Mouse (Mus musculus): ENCODE data around the gene Dnajc11. TPM values are rescaled to one million over a fixed set of nuclear protein-coding genes. Genes with fewer than 3 reads are reported as not detected.
A peak's percentile ranks its signal among the peaks of the same experiment; 100 is the strongest.

Dnajc11 gene
- polyA plus RNA-seq, 1 experiment from 2014 or later, result 73.2 TPM

- Histone ChIP-seq H3K9ac (peak overlapping the region; percentile 93), H3K36me3 (peaks cover 11% of the 10 kb centered on the region), H3K9me3 (no peaks in the 10 kb centered on the region), H3K4me3 (replicated peaks) (peak overlapping the region; percentile 86), H3K27me3 (replicated peaks) (no peaks in the 10 kb centered on the region), H3K27ac (peak overlapping the region; percentile 82), H3K4me2 (replicated peaks) (peak overlapping the region; percentile 88), H3K4me1 (replicated peaks) (peaks cover 23% of the 10 kb centered on the region)
- 0 out of 2 replicates have a peak, but pooled peaks have one; percentile 3 for ATAC-seq
- WGBS, result 2% methylated on average over 61 of the region's 61 CpGs
These were observed 61.0 kb downstream of the Dnajc11 start for GRCm38 (mm10) chr4:151994228-151995171.

- ATAC-seq, result peak; percentile 42
- Histone ChIP-seq H3K4me2 (replicated peaks) (peak overlapping the region; percentile 88), H3K4me3 (replicated peaks) (peak overlapping the region; percentile 86), H3K27ac (peak overlapping the region; percentile 82), H3K9me3 (no peaks in the 10 kb centered on the region), H3K4me1 (replicated peaks) (peaks cover 23% of the 10 kb centered on the region), H3K27me3 (replicated peaks) (no peaks in the 10 kb centered on the region), H3K9ac (peak overlapping the region; percentile 93), H3K36me3 (peaks cover 11% of the 10 kb centered on the region)
- WGBS, result under 1% methylated on average over 68 of the region's 111 CpGs
These were observed 62.1 kb downstream of the Dnajc11 start for GRCm38 (mm10) chr4:151995371-151996172.

- H3K36me3 ChIP-seq, result peaks cover 7% of the 10 kb centered on the region
- H3K27me3 ChIP-seq (replicated peaks), result no peaks in the 10 kb centered on the region
- peak within 1 kb of the TSS; percentile 88 for H3K4me2 ChIP-seq (replicated peaks)
- H3K4me1 ChIP-seq (replicated peaks), result peaks cover 23% of the 10 kb centered on the region
- H3K4me3 ChIP-seq (replicated peaks), result peak within 1 kb of the TSS; percentile 86
- peak within 1 kb of the TSS; percentile 90 for H3K27ac ChIP-seq
- WGBS, result under 1% methylated on average over 94 of the region's 94 CpGs
- peak; percentile 97 for ATAC-seq
- H3K9me3 ChIP-seq, result no peaks in the 10 kb centered on the region
- peak within 1 kb of the TSS; percentile 93 for H3K9ac ChIP-seq
These were observed 62.9 kb downstream of the Dnajc11 start, which contains the start of gene Phf13 for GRCm38 (mm10) chr4:151996173-151996950. Gene Phf13 (minus strand): TSS chr4:151996258.

GRCm38 (mm10) chr4:151996951-151997222, 63.4 kb downstream of the Dnajc11 start:
- Histone ChIP-seq H3K27me3 (replicated peaks) (no peaks in the 10 kb centered on the region), H3K36me3 (peaks cover 2% of the 10 kb centered on the region; the same call in 1 of the 2 replicates), H3K4me2 (replicated peaks) (peak overlapping the region; percentile 67), H3K4me3 (replicated peaks) (peak overlapping the region; percentile 86), H3K4me1 (replicated peaks) (peaks cover 23% of the 10 kb centered on the region), H3K9me3 (no peaks in the 10 kb centered on the region), H3K27ac (peak overlapping the region; percentile 90), H3K9ac (peak overlapping the region; percentile 74)
- 3% methylated on average over 13 of the region's 13 CpGs for whole genome bisulfite sequencing
- no peak for ATAC-seq

GRCm38 (mm10) chr4:151997701-151998100, 64.2 kb downstream of the Dnajc11 start:
- H3K9me3 ChIP-seq, result no peaks in the 10 kb centered on the region
- no peak overlapping the region for H3K4me2 ChIP-seq (replicated peaks)
- H3K9ac ChIP-seq, result 0 out of 2 replicates have a peak overlapping the region, but pooled peaks have one; percentile 74
- peak overlapping the region; percentile 86; the same call in 1 of the 2 replicates for H3K4me3 ChIP-seq (replicated peaks)
- H3K27ac ChIP-seq, result no peak overlapping the region
- H3K27me3 ChIP-seq (replicated peaks), result no peaks in the 10 kb centered on the region
- ATAC-seq, result no peak
- 64% methylated on average over 3 of the region's 3 CpGs for WGBS
- no peaks in the 10 kb centered on the region for H3K36me3 ChIP-seq
- peaks cover 23% of the 10 kb centered on the region for H3K4me1 ChIP-seq (replicated peaks)

- no peak overlapping the region for H3K9ac ChIP-seq
- H3K4me2 ChIP-seq (replicated peaks), result no peak overlapping the region
- WGBS, result 65% methylated on average over 3 of the region's 3 CpGs
- H3K27ac ChIP-seq, result no peak overlapping the region
- H3K27me3 ChIP-seq (replicated peaks), result no peaks in the 10 kb centered on the region
- no peak overlapping the region for H3K4me3 ChIP-seq (replicated peaks)
- H3K4me1 ChIP-seq (replicated peaks), result peaks cover 10% of the 10 kb centered on the region
- no peaks in the 10 kb centered on the region for H3K36me3 ChIP-seq
- ATAC-seq, result no peak
- no peaks in the 10 kb centered on the region for H3K9me3 ChIP-seq
These were observed 66.0 kb downstream of the Dnajc11 start for GRCm38 (mm10) chr4:151999481-151999880.

GRCm38 (mm10) chr4:152000906-152001305, 67.4 kb downstream of the Dnajc11 start:
- Histone ChIP-seq H3K4me3 (replicated peaks) (no peak overlapping the region), H3K9ac (no peak overlapping the region), H3K27ac (no peak overlapping the region), H3K36me3 (no peaks in the 10 kb centered on the region), H3K4me1 (replicated peaks) (peaks cover 7% of the 10 kb centered on the region), H3K27me3 (replicated peaks) (no peaks in the 10 kb centered on the region), H3K4me2 (replicated peaks) (no peak overlapping the region), H3K9me3 (no peaks in the 10 kb centered on the region)
- 21% methylated on average over 4 of the region's 4 CpGs for WGBS
- no peak for ATAC-seq

GRCm38 (mm10) chr4:152001335-152001734, 67.8 kb downstream of the Dnajc11 start:
- Histone ChIP-seq H3K4me2 (replicated peaks) (no peak overlapping the region), H3K27me3 (replicated peaks) (no peaks in the 10 kb centered on the region), H3K4me1 (replicated peaks) (peaks cover 7% of the 10 kb centered on the region), H3K9me3 (no peaks in the 10 kb centered on the region), H3K27ac (no peak overlapping the region), H3K9ac (no peak overlapping the region), H3K4me3 (replicated peaks) (no peak overlapping the region), H3K36me3 (no peaks in the 10 kb centered on the region)
- ATAC-seq, result no peak
- 69% methylated on average over 4 of the region's 4 CpGs for WGBS

- Histone ChIP-seq H3K36me3 (no peaks in the 10 kb centered on the region), H3K4me3 (replicated peaks) (no peak overlapping the region), H3K27me3 (replicated peaks) (no peaks in the 10 kb centered on the region), H3K4me2 (replicated peaks) (no peak overlapping the region), H3K9me3 (no peaks in the 10 kb centered on the region), H3K27ac (no peak overlapping the region), H3K4me1 (replicated peaks) (peaks cover 7% of the 10 kb centered on the region), H3K9ac (no peak overlapping the region)
- 67% methylated on average over 3 of the region's 3 CpGs for WGBS
- ATAC-seq, result no peak
These were observed 68.6 kb downstream of the Dnajc11 start for GRCm38 (mm10) chr4:152002063-152002462.

GRCm38 (mm10) chr4:152006137-152006536, 72.6 kb downstream of the Dnajc11 start:
- WGBS, result 82% methylated on average over 6 of the region's 6 CpGs
- Histone ChIP-seq H3K4me2 (replicated peaks) (no peak overlapping the region), H3K27ac (no peak overlapping the region)

GRCm38 (mm10) chr4:152006812-152007211, 73.3 kb downstream of the Dnajc11 start:
- Histone ChIP-seq H3K9me3 (no peaks in the 10 kb centered on the region), H3K27me3 (replicated peaks) (no peaks in the 10 kb centered on the region), H3K9ac (no peak overlapping the region), H3K4me1 (replicated peaks) (peaks cover 30% of the 10 kb centered on the region), H3K4me3 (replicated peaks) (no peak overlapping the region), H3K36me3 (no peaks in the 10 kb centered on the region), H3K4me2 (replicated peaks) (no peak overlapping the region), H3K27ac (no peak overlapping the region)
- no peak for ATAC-seq
- 44% methylated on average over 3 of the region's 3 CpGs for WGBS

More at GRCm38 (mm10) chr4:152006137-152006536, 72.6 kb downstream of the Dnajc11 start:
- Histone ChIP-seq H3K9me3 (no peaks in the 10 kb centered on the region), H3K4me3 (replicated peaks) (no peak overlapping the region), H3K9ac (no peak overlapping the region), H3K4me1 (replicated peaks) (peaks cover 23% of the 10 kb centered on the region), H3K36me3 (no peaks in the 10 kb centered on the region), H3K27me3 (replicated peaks) (no peaks in the 10 kb centered on the region)
- no peak for ATAC-seq

Measured in intestine, embryonic 15.5 days (tissue).